Mouse (Mus musculus) brain, embryonic 18.5 days (tissue): ENCODE results near the gene Gm16181.
A peak's percentile ranks its signal among the peaks of the same experiment; 100 is the strongest.

Experiments used
- DNase-seq: peaks from one replicate; pipeline ENCODE4 v3.0.0-alpha.2; 2012; ENCODE audit warnings: low read depth, low spot score

Gene Gm16181

DNA sequence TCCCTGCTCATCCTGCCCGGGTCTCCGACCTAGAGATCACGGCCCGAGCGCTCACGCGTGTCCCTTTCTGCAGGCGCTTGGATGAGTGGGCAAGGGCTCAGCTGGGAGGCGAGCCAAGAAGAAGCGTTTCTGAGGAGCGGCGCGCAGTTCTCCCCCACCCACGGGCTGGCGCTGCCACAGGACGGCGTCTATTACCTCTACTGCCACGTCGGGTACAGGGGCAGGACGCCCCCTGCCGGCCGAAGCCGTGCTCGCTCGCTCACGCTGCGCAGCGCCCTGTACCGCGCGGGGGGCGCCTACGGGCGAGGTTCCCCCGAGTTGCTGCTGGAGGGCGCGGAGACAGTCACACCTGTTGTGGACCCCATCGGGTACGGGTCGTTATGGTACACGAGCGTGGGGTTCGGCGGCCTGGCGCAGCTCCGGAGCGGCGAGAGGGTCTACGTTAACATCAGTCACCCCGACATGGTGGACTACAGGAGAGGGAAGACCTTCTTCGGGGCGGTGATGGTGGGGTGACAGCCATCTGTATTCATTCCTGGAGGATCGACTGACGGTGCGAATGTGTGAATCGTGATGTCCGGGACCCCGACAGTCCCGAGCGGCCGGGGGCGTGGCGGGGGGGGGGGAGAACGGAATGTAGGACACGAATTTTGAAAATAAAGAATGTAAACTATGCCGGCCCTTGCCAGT is 24.9 kb upstream of the Gm16181 start:
- no peak for DNase-seq

DNA sequence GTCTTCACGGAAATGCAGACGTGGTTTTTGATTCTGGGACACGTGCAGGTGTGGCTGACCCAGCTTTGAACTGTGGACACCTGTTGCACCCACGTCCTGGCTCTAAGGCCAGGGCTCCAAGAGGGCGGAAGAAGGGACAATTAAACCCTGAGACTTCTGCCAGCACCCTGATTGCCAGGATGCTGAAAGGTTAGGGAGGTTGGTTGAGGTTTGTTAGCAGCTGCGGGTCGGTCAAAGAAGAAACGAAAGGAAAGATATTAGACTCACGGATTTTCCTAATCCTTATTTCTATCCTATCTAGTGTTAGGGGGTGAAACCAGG is 24.4 kb upstream of the Gm16181 start:
- no peak for DNase-seq

DNA sequence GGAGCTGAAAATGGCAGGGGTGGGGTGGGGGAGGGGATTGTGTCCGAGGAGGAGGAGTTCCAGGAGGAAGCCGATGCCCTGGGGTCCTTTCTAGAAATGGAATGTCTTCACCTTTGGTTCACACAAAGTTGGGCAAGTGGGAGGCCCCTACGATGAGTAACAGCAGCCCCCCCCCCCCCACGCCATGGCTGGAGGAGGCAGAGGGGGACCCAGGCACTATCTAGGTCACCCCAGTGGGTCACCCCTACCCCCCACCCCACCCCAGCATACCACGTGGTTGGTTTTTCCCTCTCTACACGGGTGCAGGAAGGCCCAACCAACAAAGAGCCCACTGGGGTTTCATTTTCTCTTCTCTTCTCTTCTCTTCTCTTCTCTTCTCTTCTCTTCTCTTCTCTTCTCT is 23.5 kb upstream of the Gm16181 start:
- no peak for DNase-seq

DNA sequence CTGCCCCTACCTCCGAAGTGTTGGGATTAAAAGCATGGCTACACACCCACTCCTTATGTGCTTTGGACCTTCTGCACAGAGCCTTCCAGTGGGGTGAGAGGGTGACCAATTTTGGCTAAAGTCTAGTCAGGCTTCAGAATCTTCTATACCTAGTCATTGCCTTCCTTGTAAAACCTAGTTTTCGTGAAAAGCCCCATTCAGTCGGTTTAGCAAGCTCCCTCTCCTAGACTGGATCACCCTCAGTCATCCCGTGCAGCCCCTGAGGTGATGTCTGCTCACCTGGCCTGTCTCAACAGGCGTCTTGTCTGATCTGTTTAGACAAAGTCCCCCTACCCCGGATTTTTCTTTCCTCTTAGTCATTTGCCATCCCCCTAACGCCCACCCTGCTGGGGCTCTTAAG is 22.6 kb upstream of the Gm16181 start:
- no peak for DNase-seq

DNA sequence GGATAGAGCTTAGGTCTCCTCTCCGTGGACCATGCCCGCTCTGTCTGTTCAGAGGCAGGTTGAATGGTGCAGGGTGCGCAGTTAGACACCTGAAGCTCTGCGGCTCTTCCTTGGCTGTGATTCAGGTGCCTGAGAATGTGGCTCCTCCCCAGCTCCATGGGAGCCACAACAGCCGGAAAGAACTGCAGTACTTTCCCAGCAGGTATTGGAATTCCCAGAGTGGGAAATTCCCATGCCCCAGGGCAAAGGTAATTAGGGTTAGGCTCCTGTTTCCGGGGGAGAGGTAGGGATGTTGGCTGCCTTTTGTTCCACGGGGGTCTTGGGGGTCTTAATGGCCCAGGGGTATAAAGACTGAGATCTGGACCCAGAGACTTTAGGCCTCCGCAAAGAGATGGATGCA is 21.7 kb upstream of the Gm16181 start:
- no peak for DNase-seq

DNA sequence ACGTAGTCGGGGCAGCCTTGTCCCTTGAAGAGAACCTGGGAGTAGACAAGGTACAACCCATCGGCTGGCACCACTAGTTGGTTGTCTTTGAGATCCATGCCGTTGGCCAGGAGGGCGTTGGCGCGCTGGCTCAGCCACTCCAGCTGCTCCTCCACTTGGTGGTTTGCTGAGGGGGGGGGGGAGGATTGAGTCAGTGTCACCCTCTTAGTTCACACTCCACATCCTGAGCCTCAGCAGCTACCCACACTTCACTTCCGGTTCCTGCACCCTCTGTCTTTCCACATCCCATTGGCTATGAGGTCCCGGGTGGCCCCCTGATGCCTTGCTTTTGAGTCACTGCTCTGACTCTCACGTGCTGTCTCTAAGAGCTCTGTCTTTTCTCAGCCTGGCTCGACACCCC is 20.2 kb upstream of the Gm16181 start:
- DNase-seq: no peak

DNA sequence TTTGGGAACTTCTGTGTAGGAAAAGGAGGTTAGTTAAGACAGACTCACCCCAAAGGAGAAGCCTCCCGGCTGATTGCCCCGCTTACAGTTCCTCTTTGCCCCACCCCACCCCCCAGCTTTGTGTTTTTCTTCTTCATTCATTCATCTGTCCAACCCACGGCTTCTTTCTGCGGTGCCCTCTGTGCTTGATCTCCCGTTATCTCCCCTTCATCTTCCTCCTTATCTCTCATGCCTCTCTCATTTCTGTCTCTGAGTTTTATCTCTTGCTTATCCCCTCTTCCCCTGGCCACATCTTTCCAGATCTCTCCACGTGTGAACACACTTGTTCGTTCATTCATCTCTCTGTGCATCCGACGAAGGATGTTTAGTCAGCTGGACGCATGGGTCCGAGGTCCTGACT is 19.5 kb upstream of the Gm16181 start:
- no peak for DNase-seq

DNA sequence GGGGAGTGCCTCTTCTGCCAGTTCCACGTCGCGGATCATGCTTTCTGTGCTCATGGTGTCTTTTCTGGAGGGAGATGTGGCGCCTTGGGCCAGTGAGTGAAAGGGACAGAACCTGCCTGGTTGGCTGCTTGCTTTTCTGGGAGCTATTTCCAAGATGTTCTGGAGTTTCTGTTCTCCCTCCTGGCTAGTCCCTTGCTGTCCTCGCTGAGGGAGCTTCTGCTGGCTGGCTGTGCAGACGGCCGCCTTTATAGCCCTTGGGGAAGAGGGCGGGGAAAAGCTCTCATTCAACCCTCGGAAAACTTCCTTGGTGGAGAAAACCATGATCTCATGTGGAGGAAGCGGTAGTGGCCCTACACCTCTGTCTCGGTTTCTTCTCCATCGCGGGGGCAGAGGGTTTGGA is 18.8 kb upstream of the Gm16181 start, which contains the start of gene Tnf:
Gene Tnf (minus strand): TSS at position 221 of the 400 bp plus-strand sequence.
- no peak for DNase-seq

DNA sequence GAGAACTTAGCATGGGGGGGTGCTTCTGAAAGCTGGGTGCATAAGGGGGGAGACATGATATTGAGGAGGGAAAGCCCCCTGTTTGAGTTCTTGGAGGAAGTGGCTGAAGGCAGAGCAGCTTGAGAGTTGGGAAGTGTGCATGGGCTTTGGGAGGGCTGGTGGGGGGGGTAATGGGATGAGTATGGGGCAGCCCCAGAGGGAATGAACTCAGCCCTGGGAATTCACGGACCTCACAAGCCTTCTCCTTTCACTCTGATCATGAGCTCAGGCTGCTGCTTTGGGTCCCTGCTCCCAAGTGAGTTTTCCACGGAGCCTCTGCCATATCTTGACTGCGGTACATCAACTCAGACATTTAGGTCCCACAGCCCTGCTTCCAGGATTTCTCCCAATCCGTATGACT is 18.2 kb upstream of the Gm16181 start:
- no peak for DNase-seq

DNA sequence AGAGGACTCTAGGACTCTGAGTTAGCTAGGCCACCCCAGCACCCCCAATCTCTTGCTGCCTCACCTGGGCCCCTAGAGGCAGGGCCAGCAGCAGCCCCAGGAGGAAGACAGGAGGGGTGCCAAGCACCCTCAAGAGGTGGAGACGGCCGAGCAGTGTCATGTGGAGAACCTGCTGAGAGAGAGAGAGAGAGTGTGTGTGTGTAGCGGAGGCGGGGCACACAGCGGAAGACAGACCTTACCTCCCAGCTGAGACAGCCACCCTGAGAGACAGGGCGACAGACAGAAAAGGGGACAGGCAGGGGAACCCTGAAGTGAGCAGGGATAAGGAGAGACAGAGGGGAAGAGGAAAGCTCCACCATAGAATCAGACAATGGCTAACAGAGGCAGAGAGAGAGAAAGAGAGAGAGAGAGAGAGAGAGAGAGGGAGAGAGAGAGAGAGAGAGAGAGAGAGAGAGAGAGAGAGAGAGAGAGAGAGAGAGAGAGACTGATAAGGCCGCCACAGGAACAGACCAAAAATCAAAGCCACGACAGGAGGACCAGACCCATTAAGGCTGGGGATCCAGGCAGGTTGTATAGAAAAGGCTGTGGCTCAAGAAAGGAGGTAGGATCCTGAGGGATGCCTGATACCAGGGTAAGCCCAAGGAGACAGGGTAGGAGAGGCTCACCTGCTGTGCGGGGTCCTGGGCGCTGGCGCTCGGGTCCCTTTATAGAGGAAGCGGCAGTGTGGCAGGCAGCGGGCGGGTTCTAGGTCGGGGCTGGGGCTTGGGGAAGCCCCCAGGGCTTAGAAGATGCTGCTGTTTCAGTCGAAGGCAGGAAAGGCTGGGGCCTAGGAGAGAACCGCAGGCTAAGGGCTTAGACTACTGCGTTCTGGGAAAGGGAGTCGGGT is 15.9 kb upstream of the Gm16181 start, which contains the start of gene Lta:
Gene Lta (minus strand): TSS at position 858 of the 886 bp plus-strand sequence.
- no peak for DNase-seq

DNA sequence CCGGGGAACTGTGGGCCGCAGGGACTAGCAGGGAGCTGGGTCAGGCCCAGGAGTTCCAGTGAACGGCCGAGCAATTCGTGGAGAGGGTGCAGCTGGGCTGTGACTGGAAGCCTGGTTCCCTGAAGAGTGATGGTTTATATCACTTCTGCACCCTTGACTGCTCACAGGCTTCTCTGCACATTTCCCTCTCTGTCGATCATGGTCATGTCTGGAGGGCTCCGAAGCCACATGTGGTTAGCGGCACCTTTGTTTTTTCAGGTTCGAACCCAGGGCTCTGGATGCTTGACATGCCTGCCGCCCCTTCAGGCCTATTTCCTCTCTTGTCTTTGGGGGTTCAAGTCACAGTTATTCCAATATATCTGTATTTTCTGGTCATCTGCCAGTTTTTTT is 15.3 kb upstream of the Gm16181 start:
- DNase-seq: no peak

DNA sequence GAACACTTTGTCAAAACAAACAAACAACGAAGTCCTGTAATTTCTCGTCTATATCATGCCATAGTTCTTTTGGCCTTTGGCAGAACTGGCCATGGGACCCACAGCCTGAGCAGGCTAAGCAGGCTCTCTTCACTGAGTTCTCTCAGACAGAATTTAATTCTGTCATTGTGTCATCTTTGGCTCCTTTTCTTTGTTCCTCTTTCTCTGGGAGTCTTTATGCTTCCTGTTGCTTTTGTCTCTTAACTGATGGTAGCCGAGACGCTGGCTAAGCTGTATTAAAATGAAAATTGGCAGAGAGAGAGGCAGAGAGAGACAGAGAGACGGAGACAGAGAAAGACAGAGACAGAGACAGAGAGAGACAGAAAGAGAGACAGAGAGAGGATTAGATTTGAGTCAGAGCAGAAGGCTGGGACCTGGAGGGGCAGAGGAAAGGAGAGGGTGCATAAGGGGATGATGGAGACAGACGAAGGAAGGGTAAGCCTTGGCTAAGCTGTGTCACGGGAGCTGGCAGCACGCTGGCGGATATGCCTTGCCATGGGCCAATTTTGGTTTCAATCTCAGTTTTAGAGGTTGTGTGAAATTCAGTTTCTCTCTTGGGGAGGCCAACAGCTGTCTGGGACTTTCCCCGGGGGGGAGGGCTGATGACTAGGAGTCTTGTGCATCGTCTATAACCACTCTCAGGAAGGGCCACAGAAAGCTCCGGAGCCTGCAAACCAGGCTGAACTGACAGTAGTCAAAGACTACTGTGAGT is 10.7 kb upstream of the Gm16181 start:
- no peak for DNase-seq

DNA sequence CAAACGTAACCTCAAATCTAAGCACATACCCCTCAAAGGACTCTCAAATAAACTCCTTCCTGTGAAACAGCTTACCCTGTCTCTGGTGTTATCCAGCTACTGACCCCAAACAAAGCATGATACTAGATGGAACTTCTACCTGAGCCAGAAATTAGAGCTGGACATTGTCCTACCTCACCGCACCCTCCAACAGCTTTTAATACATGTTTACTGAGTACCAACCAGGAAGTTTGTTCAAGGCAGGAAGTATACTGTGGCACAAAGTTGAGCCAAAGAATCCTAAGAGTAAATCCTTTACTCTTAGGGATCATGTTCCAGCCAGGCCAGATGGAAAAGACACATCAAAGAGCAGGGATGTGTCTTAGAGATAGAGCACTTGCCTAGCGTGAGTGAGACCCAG is 10.0 kb upstream of the Gm16181 start:
- no peak for DNase-seq

DNA sequence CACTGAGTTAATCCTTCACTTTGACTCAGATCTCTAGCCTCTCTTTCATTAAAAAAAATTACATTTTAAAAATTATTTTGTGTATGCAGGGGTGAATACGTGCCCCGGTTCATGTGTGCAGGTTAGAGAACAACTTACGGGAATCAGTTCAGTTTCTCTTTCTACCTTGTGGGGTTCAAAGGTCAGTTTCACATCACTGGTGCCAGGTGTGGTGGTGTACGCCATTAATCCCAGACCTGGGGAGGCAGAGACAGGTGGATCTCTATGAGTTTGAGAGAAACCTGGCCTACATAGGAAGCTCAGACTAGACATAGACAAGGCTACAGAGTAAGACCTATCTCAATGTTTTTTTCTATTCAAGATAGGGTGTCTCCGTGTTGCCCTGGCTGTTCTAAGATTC is 7.6 kb upstream of the Gm16181 start:
- DNase-seq: no peak

DNA sequence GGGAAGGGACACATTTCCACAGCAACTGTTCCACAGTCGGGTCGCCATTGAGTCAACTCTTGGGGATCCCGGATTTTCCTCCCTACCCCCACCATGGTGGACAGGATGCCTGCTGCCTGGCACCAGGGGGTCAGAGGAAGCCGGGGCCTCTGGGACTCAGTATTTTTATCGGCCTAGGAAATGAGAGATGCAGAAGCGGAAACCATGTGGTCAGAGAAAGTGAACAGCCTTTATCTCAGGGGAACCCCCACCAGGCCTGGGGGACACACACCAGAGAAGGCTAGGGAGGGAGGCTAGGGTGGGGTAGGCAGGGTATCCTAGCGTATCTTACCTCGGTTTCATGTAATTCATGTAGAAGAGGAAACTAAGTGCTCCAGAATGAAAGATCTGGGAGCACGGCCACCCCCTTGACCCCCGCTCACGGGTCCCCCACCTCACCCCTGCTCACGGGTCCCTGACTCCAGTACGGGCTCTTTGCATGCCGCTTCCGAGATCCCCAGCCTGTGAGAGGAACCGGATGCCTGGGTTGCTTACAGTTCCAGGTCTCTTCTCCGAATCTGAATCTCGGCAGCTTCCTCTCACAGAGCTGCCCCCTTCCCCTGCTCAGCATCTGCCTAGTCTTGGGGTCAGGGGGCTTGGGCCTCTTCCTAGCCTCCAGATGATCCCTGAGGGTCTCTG is 2.0 kb upstream of the Gm16181 start:
- DNase-seq: no peak

DNA sequence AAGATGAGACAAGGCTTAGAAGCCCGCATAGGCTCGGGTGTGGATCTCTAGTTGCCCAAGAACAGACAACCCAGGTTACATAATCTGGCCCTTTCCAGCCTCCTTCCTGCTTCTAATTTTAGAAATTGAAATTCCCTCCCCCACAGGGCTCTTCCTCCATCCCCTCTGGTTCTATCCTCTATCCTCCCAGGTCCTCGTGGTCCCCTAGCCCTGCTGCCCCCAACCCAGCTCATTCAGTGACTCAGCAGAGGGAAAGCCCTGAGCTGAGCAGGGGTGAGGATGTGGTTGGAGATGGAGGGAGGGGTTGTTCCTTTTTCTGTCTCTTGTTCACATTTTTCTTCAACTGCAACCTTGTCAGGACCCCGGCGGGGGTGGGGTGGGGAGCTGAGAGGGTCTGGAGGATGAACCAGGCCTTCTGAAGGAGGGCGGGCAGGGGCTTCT is 1.0 kb upstream of the Gm16181 start:
- no peak for DNase-seq

DNA sequence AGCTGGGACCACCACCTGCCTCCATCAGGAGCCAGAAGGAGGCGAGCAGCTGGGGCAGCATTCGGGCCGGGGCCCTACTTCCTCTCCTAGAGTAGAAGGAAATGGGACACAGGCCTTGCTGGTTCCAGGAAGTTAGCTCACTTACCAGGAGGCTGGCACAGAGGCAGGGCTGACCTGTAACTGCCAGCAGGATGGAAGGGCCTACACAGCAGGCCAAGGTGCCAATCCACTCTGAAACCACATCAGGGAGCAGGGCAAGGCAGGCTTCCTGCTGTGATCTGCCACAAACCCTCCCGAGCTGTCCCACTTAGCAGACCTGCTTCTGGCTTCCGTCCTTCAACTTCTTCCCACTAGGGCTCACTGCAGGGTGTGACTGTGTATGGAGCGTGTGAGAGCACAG is 1.7 kb downstream of the Gm16181 start:
- DNase-seq: no peak

DNA sequence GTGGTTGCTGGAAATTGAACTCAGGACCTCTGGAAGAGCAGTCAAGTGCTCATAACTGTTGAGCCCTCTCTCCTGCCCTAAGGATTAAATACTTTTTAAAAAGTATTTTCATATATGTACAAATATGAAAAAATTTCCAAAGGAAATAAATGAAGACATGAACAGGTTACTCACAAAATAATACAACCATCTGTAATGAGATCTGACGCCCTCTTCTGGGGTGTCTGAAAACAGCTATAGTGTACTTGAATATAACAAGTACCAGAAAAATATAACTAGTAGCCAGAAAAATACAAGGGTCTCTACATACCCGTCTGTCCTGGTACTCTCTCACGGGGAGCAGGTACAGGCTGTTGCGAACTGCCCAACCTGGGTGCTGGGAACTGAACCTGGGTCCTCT is 4.0 kb downstream of the Gm16181 start:
- DNase-seq: no peak

DNA sequence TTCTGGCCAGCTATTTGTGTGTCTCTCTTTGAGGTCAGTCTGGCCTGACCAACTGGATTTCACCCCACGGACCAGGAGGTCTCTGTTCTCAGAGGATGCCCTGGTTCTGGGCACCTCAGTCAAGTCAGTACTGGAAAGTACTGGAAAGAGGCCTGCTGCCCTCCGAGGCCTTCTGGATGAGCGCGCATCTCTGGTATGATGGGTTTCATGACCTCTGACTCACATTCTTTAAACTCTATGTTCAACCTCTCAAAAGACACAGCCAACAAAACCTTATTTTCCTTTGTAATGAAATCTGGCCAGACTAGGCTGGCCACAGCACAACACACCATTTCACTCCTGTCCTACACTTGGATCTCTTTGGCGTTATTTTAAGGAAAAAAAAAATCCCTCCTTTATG is 4.8 kb downstream of the Gm16181 start:
- no peak for DNase-seq

DNA sequence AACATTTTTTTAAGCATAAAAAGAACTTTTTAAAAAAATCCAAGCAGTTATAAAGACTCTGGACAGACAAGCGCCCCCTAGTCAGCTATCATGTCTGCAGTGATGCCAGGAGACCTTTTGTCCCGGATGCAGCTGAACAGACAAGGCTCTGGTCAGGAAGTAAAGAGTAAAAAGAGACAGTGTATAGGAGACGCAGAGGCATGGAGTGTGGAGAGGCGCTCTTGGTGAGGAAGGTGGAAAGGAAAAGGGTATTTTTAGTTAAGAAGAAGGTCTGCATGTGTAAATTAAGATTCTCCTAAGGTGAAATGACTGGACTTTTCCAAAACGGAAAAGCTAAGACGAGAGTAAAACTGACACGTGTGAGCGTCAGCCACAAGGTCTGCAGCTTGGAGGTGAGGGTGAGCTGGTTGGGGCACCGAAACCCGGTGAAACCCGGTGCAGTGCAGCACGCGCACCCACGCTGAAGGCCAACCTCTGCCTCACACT is 6.0 kb downstream of the Gm16181 start:
- no peak for DNase-seq

DNA sequence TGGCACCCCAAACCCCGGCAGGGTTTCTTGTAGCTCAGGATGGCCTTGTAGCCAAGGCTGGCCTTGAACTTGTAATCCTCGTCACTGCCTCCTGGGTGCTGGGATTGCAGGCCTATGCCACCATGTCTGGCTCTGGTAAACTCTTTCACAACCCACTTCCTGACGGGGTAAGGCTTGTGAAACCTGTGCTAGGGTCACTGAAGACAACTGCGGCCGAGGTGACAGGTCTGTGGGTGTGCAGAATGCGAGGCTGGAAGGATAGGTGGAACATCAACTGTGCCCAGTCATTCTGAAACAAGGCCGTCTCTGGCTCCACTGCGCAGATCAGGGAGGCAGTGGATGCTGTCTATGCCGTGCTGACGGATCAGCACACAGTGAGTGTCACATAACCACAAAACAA is 10.4 kb downstream of the Gm16181 start:
- no peak for DNase-seq

DNA sequence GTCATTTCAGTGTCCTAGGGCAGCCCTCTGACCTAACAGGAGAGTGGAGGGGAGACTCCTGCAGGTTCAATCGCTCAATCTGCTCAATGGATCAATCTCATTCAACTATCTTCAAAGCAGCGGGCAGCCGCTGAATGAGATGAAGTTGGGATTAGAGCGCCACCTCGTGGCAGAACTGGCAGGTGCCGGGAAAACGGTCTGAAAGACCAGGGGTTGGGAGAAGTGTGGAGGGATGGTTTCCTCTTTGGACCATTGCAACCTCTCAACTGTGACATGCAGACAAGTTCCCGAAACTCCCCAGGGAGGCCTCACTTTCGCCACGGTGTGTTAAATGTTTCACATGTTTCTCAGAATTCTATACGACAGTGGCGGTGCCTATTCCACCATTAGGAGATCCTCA is 11.4 kb downstream of the Gm16181 start:
- DNase-seq: peak; percentile 34
